Mouse (Mus musculus) heart, embryonic 14.5 days (tissue): ENCODE data around the gene 4930402H24Rik. TPM values are rescaled to one million over a fixed set of nuclear protein-coding genes. Genes with fewer than 3 reads are reported as not detected.

ENCODE experiments used
- ATAC-seq: fragments of 200-750 bp; cut with Nextera tagmentation; 2 replicates; pipeline ENCODE4 v1.8.0; 2017; ENCODE audit warnings: low read depth, moderate TSS enrichment; ENCODE audit not compliant: insufficient number of reproducible peaks, insufficient read depth, low FRiP score
- H3K27ac ChIP-seq, 2 experiments: fragments of 200-500 bp in 1 of 2; fragments of 300-500 bp in 1 of 2; sonication (generic) in 1 of 2; replicated peaks in 1 of 2; 2 replicates each; pipeline ENCODE4 v1.5.1; 2012 to 2014; ENCODE audit warnings: low read depth in 2 of 2, low read length in 2 of 2, control low read depth in 1 of 2, mild to moderate bottlenecking in 1 of 2, mixed read lengths in 1 of 2; ENCODE audit not compliant: control insufficient read depth in 1 of 2, insufficient read depth in 1 of 2
- H3K27me3 ChIP-seq: fragments of 300-500 bp; sonication (generic); 2 replicates; pipeline ENCODE4 v1.6.1; 2014; ENCODE audit warnings: mild to moderate bottlenecking, low read length, control low read depth; ENCODE audit not compliant: control insufficient read depth, insufficient read depth
- H3K36me3 ChIP-seq: fragments of 300-500 bp; sonication (generic); 2 replicates; pipeline ENCODE4 v1.6.1; 2014; ENCODE audit warnings: mild to moderate bottlenecking, control low read depth, low read length, mixed read lengths; ENCODE audit not compliant: control insufficient read depth, insufficient read depth
- H3K4me1 ChIP-seq, 2 experiments: fragments of 200-500 bp in 1 of 2; fragments of 300-500 bp in 1 of 2; sonication (generic) in 1 of 2; 2 replicates each; pipeline ENCODE4 v1.6.1; 2012 to 2014; ENCODE audit warnings: low read length in 2 of 2, control low read depth in 1 of 2, mixed read lengths in 1 of 2; ENCODE audit not compliant: control insufficient read depth in 2 of 2, insufficient read depth in 2 of 2
- H3K4me2 ChIP-seq: fragments of 300-500 bp; sonication (generic); 2 replicates; pipeline ENCODE4 v1.6.1; 2014; ENCODE audit warnings: mild to moderate bottlenecking, low read length
- H3K4me3 ChIP-seq, 2 experiments: fragments of 200-500 bp in 1 of 2; fragments of 300-500 bp in 1 of 2; sonication (generic) in 1 of 2; 2 replicates each; pipeline ENCODE4 v1.5.1; 2012 to 2014; ENCODE audit warnings: low read length in 2 of 2, mild to moderate bottlenecking in 2 of 2, control low read depth in 1 of 2, low read depth in 1 of 2, moderate library complexity in 1 of 2; ENCODE audit not compliant: control insufficient read depth in 1 of 2, insufficient read depth in 1 of 2
- H3K9ac ChIP-seq: fragments of 300-500 bp; sonication (generic); 2 replicates; pipeline ENCODE4 v1.6.1; 2014; ENCODE audit warnings: mild to moderate bottlenecking, low read length
- H3K9me3 ChIP-seq: fragments of 300-500 bp; sonication (generic); 2 replicates; pipeline ENCODE4 v1.6.1; 2016; ENCODE audit warnings: low read length, control low read depth; ENCODE audit not compliant: control insufficient read depth
- WGBS: fragments of 180-500 bp; shearing (Covaris S2); extraction: QIAGEN DNeasy Blood & Tissue Kit; methylation state at CpG from one replicate; pipeline ENCODE4 v1.1.7; 2014; 5-methylcytosine and 5-hydroxymethylcytosine counted together
- polyA plus RNA-seq: library from polyadenylated mRNA; unstranded; fragments of >200 nt; fragmentation: Nextera tagmentation; extraction: Ambion mirVana; gene quantifications from 2 replicates; pipeline ENCODE4 v1.2.1, GENCODE M21; 2014

4930402H24Rik gene
- polyA plus RNA-seq, 1 experiment from 2014 or later, result 56.3 TPM

DNA sequence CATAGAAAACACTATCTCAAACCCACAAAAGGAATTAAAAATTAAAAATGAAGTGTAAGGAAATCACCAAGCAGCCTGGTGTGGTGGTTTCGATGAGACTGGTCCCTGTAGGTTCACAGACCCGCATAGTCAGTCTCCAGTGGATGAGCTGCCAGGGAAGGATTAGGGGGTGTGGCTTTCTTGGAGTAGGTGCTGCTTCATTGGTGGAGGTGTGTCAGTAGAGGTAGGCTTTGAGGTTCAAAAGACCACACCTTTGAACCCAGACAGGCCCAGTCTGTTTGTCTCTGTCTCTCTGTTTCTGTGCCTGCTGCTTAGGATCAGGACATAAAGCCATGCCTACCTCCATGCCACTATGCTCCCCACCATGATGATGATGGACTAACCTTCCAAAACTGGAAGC is 7.4 kb downstream of the 4930402H24Rik start:
- ATAC-seq, result no peak
- no peak overlapping the region for H3K9ac ChIP-seq
- no peaks in the 10 kb centered on the region for H3K4me1 ChIP-seq
- WGBS, result 75% methylated on average over 2 of the region's 2 CpGs
- H3K27ac ChIP-seq, result no peak overlapping the region
- no peaks in the 10 kb centered on the region for H3K9me3 ChIP-seq
- no peaks in the 10 kb centered on the region for H3K27me3 ChIP-seq
- no peak overlapping the region for H3K4me3 ChIP-seq
- H3K4me2 ChIP-seq, result no peak overlapping the region
- no peaks in the 10 kb centered on the region for H3K36me3 ChIP-seq

DNA sequence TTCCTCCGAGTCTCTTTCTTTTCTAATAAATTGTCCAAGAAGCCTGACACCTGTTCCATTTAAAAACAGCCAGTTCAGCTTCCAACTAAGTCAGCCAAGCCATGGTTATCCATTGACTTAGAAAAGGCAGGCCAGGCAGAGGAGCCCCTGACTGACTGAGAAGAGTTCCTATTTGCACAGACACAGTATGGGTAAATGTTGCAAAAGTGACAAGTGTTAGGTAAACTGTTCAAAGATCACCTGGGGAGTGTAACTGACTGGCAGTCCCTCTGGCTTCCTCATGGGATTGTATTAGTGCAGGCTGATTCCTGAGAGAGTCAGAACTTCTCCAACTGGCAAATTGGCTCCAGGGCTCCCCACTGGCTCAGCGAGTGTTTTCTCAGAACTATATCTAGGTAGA is 8.3 kb downstream of the 4930402H24Rik start:
- H3K36me3 ChIP-seq, result no peaks in the 10 kb centered on the region
- H3K27ac ChIP-seq, result no peak overlapping the region
- H3K4me3 ChIP-seq, result no peak overlapping the region
- H3K9me3 ChIP-seq, result no peaks in the 10 kb centered on the region
- H3K4me1 ChIP-seq, result no peaks in the 10 kb centered on the region
- no peaks in the 10 kb centered on the region for H3K27me3 ChIP-seq
- H3K9ac ChIP-seq, result no peak overlapping the region
- no peak overlapping the region for H3K4me2 ChIP-seq
- WGBS, result 77% methylated on average over 2 of the region's 2 CpGs
- ATAC-seq, result no peak

DNA sequence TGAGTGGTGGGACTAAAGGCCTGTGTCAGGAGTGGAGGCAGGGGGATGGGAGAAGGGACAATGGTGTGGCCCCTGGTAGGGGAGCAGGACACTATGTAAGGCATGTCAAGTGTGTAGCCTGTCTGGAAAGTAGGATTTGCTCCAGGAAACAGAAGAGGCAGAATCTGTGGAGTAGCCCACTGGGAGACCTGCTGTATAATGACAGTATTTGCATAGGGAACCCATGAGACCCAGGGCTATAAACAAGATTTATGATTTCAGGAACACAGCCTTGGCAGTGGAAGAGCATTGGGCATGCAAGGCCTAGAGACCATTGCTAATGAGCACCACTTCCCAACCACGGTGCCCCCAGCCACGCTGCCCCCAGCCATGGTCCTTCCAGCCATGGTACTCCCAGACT is 9.3 kb downstream of the 4930402H24Rik start:
- H3K27me3 ChIP-seq, result no peaks in the 10 kb centered on the region
- no peak for ATAC-seq
- no peaks in the 10 kb centered on the region for H3K9me3 ChIP-seq
- H3K4me3 ChIP-seq, result no peak overlapping the region
- no peak overlapping the region for H3K9ac ChIP-seq
- no peaks in the 10 kb centered on the region for H3K4me1 ChIP-seq
- WGBS, result 82% methylated on average over 2 of the region's 2 CpGs
- H3K27ac ChIP-seq, result no peak overlapping the region
- H3K4me2 ChIP-seq, result no peak overlapping the region
- H3K36me3 ChIP-seq, result no peaks in the 10 kb centered on the region

DNA sequence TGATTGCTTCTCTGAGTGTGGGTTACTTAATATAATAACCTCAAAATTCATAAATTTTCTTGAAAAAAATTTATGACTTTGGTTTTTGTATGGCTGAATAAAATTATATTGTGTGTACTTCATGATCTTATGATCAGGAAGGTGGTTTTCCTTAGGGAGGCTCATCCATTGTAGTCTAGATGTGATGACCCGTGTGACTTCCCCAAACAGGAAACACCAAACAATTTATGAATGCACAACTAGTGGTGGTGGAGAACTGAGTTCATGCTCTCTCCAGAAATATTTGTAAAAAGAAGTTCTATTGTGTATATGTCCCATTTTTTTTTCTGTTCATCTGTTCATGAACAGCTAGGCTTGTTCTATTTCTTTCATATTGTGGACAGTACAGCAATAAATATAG is 18.8 kb downstream of the 4930402H24Rik start:
- WGBS, result 76% methylated on average over 1 of the region's 1 CpGs
- no peak for ATAC-seq
- Histone ChIP-seq H3K4me1 (no peaks in the 10 kb centered on the region), H3K9ac (no peak overlapping the region), H3K9me3 (no peaks in the 10 kb centered on the region), H3K4me3 (no peak overlapping the region), H3K27ac (no peak overlapping the region), H3K36me3 (0 out of 2 replicates have a peak, but pooled peaks cover 4% of the 10 kb centered on the region), H3K4me2 (no peak overlapping the region), H3K27me3 (no peaks in the 10 kb centered on the region)

DNA sequence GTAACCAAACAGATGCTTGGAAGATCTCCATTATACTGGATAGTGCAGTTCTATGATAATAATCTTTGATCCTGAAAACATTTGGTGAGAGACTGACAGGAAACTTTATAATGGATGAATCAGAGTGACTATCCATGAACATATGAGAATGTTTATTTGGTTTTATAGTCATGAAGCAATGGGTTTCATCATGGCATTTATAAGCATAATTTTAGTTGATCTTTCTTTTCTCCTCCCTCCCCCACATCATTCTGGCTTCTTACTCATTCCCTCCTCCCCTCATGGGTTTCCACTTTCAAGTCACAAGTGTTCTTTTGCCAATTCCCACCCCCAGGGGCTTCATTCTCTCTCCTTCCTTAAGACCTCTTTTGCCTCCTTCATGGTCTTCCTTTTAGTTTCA is 19.2 kb downstream of the 4930402H24Rik start:
- Histone ChIP-seq H3K27me3 (no peaks in the 10 kb centered on the region), H3K9me3 (no peaks in the 10 kb centered on the region), H3K36me3 (0 out of 2 replicates have a peak, but pooled peaks cover 4% of the 10 kb centered on the region), H3K4me2 (no peak overlapping the region), H3K4me3 (no peak overlapping the region), H3K9ac (no peak overlapping the region), H3K27ac (no peak overlapping the region), H3K4me1 (no peaks in the 10 kb centered on the region)
- ATAC-seq, result no peak

DNA sequence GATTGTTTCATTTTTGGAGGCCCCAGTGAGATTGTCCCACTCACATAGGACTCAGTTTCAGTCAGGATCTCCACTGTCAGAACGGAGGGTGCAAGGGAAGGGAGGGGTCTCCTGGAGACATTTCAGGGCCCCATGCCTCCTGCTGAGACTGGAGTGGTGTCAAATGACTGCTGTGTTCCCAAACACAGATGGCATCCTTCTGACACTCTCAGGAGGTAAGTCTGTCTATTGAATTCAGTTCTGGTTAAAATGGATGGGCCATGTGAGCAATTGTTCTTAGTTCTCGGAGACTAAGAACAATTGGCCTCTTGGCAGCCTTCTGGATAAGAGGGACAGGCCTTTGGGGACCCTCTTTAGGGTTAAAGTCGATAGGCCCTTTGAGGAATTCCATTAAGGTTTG is 28.8 kb downstream of the 4930402H24Rik start:
- ATAC-seq, result no peak
- no peaks in the 10 kb centered on the region for H3K36me3 ChIP-seq
- no peak overlapping the region for H3K27ac ChIP-seq
- WGBS, result 68% methylated on average over 3 of the region's 3 CpGs
- no peaks in the 10 kb centered on the region for H3K9me3 ChIP-seq
- no peak overlapping the region for H3K9ac ChIP-seq
- H3K4me3 ChIP-seq, result no peak overlapping the region
- no peaks in the 10 kb centered on the region for H3K4me1 ChIP-seq
- no peak overlapping the region for H3K4me2 ChIP-seq
- no peaks in the 10 kb centered on the region for H3K27me3 ChIP-seq

DNA sequence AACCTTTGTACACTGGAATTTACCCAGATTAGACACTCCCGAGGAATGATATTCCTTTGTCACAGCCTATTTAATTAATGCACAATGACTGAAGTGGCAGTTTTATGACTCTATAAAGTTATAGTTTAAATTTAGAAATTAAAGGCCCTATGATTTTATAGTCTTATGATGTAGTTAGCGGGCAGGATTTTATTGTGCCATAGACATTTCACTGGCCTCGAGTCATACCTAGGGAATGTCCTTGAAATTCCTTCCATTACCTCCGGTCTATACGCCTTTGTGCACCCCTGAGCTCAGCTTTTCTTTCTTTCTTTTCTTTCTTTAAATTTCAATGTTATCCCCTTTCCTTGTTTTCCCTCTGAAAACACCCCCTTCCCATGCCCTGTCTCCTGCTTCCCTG is 35.3 kb downstream of the 4930402H24Rik start:
- Histone ChIP-seq H3K36me3 (no peaks in the 10 kb centered on the region), H3K27ac (no peak overlapping the region), H3K4me2 (no peak overlapping the region), H3K9ac (no peak overlapping the region), H3K27me3 (no peaks in the 10 kb centered on the region), H3K4me1 (no peaks in the 10 kb centered on the region), H3K4me3 (no peak overlapping the region), H3K9me3 (no peaks in the 10 kb centered on the region)
- ATAC-seq, result no peak
- 89% methylated on average over 5 of the region's 5 CpGs for WGBS

DNA sequence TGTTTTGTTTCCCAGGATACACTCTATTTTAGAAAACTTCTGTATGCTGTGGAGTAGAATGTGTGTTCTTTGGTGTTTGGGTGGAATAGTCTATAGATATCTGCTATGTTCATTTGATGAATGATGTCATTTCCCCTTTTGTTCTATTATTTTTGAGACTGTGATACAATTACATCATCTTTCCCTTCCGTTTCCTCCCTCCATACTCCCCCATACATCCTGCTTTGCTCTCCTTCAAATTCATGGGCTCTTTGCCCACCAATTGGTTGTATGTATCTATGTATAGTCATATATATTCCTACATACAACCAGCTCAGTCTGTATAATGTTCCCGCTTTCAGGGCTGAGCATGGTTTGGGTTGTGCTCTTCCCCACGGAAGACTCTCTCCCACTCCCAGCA is 44.1 kb downstream of the 4930402H24Rik start:
- no peaks in the 10 kb centered on the region for H3K36me3 ChIP-seq
- no peak for ATAC-seq
- H3K27me3 ChIP-seq, result no peaks in the 10 kb centered on the region
- H3K27ac ChIP-seq, result peak overlapping the region; percentile 43 to 61; a peak in 1 of 4 replicates
- H3K9me3 ChIP-seq, result no peaks in the 10 kb centered on the region
- H3K9ac ChIP-seq, result no peak overlapping the region
- 63% methylated on average over 3 of the region's 3 CpGs for WGBS
- H3K4me3 ChIP-seq, result no peak overlapping the region
- H3K4me1 ChIP-seq, result no peaks in the 10 kb centered on the region; a peak in 1 of 4 replicates
- no peak overlapping the region for H3K4me2 ChIP-seq
